23 mouse cellular contexts compared by ENCODE assay signal in the genomic region with DNA sequence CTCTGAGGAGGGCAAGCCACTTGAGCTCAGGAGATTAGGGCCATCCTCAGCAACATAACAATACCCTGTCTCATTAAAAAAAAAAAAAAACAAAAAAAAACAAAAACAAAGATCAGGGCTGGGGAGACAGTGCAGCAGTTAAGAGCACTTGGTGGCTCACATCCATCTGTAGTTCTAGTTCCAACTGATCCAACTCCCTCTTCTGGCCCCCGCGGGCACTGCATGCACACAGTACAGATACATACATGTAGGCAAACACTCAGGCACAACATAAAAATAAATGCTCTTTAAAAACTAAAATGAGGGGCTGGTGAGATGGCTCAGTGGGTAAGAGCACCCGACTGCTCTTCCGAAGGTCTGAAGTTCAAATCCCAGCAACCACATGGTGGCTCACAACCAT. TPM values are rescaled to one million over a fixed set of nuclear protein-coding genes. Genes with fewer than 3 reads are reported as not detected.
A peak's percentile ranks its signal among the peaks of the same experiment; 100 is the strongest.
DNase-seq lines count a peak whose midpoint lies in the region; ATAC-seq and TF ChIP-seq lines count a peak whose summit lies in the region.
"Had no signal": no experiment of that assay in that cellular context is flagged by ENCODE, and none has a peak within 500 bp of the region (broad histone marks: within the 10 kb centered on the region; RNA-seq: fewer than 3 reads in every experiment).

No protein-coding gene starts in this region.

- H3K4me1 ChIP-seq in heart, adult 2 months (ENCODE audit: control insufficient read depth, insufficient read depth, low read length) = no peaks in the 10 kb centered on the region
- no peaks in the 10 kb centered on the region for H3K4me1 ChIP-seq in heart, embryonic 12.5 days (replicated peaks)
- H3K4me1 ChIP-seq in lung, postnatal 0 days (ENCODE audit: insufficient read depth, low read depth, low read length) = no peaks in the 10 kb centered on the region
- H3K4me1 ChIP-seq in hindbrain, embryonic 14.5 days (replicated peaks; ENCODE audit: control insufficient read depth, insufficient read depth, low read length) = no peaks in the 10 kb centered on the region
- H3K4me1 ChIP-seq: embryonic facial prominence, embryonic 10.5 days; forebrain, embryonic 13.5 days; heart, embryonic 13.5 days; limb, embryonic 12.5 days; midbrain, embryonic 13.5 days; stomach, embryonic 15.5 days had no signal

- TF ChIP-seq CTCF in heart, adult 2 months (IDR thresholded peaks at IDR 0.05) = 0 out of 2 replicates have a peak, but pooled peaks have one; percentile 6
- no peak for TF ChIP-seq CTCF in lung, postnatal 0 days (IDR thresholded peaks at IDR 0.05)

- no peak overlapping the region for H3K4me2 ChIP-seq in heart, embryonic 12.5 days
- H3K4me2 ChIP-seq in lung, postnatal 0 days (replicated peaks; ENCODE audit: low read depth, low read length) = no peak overlapping the region
- H3K4me2 ChIP-seq in hindbrain, embryonic 14.5 days (replicated peaks) = no peak overlapping the region
- H3K4me2 ChIP-seq: forebrain, embryonic 13.5 days; heart, embryonic 13.5 days; limb, embryonic 12.5 days; midbrain, embryonic 13.5 days; stomach, embryonic 15.5 days had no signal

- no peaks in the 10 kb centered on the region; the same call in 1 of the 2 replicates for H3K9me3 ChIP-seq in heart, embryonic 12.5 days (replicated peaks)
- no peaks in the 10 kb centered on the region for H3K9me3 ChIP-seq in lung, postnatal 0 days (ENCODE audit: low read length)
- no peaks in the 10 kb centered on the region for H3K9me3 ChIP-seq in hindbrain, embryonic 14.5 days (ENCODE audit: control insufficient read depth, low read length)
- H3K9me3 ChIP-seq: embryonic facial prominence, embryonic 10.5 days; forebrain, embryonic 13.5 days; limb, embryonic 12.5 days; midbrain, embryonic 13.5 days; stomach, embryonic 15.5 days had no signal

- no peak overlapping the region for H3K4me3 ChIP-seq in heart, adult 2 months
- H3K4me3 ChIP-seq in heart, embryonic 12.5 days = no peak overlapping the region
- no peak overlapping the region for H3K4me3 ChIP-seq in lung, postnatal 0 days (ENCODE audit: low read depth, low read length)
- no peak overlapping the region for H3K4me3 ChIP-seq in hindbrain, embryonic 14.5 days (replicated peaks; ENCODE audit: low read length)
- H3K4me3 ChIP-seq: embryonic facial prominence, embryonic 10.5 days; forebrain, embryonic 13.5 days; heart, embryonic 13.5 days; limb, embryonic 12.5 days; midbrain, embryonic 13.5 days; stomach, embryonic 15.5 days had no signal

- no peak for DNase-seq in heart, adult 2 months
- peak; percentile 10 for DNase-seq in lung, postnatal 10 days
- DNase-seq in lung, postnatal 0 days (ENCODE audit: low spot score) = no peak
- peak; percentile 52 to 60 for DNase-seq in B cell, adult 2 months
- DNase-seq in T-cell, adult 2 months (ENCODE audit: low spot score) = peak; percentile 30
- no peak for DNase-seq in urinary bladder, postnatal 25 days (ENCODE audit: low spot score)
- no peak for DNase-seq in hindbrain, embryonic 14.5 days (ENCODE audit: low spot score)
- DNase-seq: adrenal gland, postnatal 10 days; cerebellum, adult 11-12 months; cerebellum, postnatal 36 days; heart, postnatal 36 days; kidney, adult 2 months; lung, adult 18-20 months; lung, postnatal 4 days; spleen, adult 18-20 months; thymus, postnatal 36 days had no signal

- no peak overlapping the region for H3K9ac ChIP-seq in heart, adult 2 months (ENCODE audit: low read depth, low read length)
- no peak overlapping the region for H3K9ac ChIP-seq in heart, embryonic 12.5 days
- H3K9ac ChIP-seq in lung, postnatal 0 days (replicated peaks; ENCODE audit: low read depth) = no peak overlapping the region
- H3K9ac ChIP-seq in hindbrain, embryonic 14.5 days = no peak overlapping the region
- H3K9ac ChIP-seq: forebrain, embryonic 13.5 days; heart, embryonic 13.5 days; limb, embryonic 12.5 days; midbrain, embryonic 13.5 days; stomach, embryonic 15.5 days had no signal

- H3K79me2 ChIP-seq in heart, adult 2 months (replicated peaks; ENCODE audit: control insufficient read depth, insufficient read depth, low read length) = no peaks in the 10 kb centered on the region

- no peaks in the 10 kb centered on the region for H3K36me3 ChIP-seq in heart, adult 2 months (ENCODE audit: control insufficient read depth, insufficient read depth, low read length)
- H3K36me3 ChIP-seq in heart, embryonic 12.5 days = no peaks in the 10 kb centered on the region
- H3K36me3 ChIP-seq in lung, postnatal 0 days (ENCODE audit: insufficient read depth, low read length) = no peaks in the 10 kb centered on the region
- H3K36me3 ChIP-seq in hindbrain, embryonic 14.5 days (replicated peaks; ENCODE audit: control insufficient read depth, insufficient read depth) = no peaks in the 10 kb centered on the region
- H3K36me3 ChIP-seq: embryonic facial prominence, embryonic 10.5 days; heart, embryonic 13.5 days; limb, embryonic 12.5 days; midbrain, embryonic 13.5 days; stomach, embryonic 15.5 days had no signal

- ATAC-seq in heart, embryonic 12.5 days (ENCODE audit: insufficient number of reproducible peaks, low FRiP score) = no peak
- no peak for ATAC-seq in lung, postnatal 0 days
- no peak for ATAC-seq in hindbrain, embryonic 14.5 days (ENCODE audit: low FRiP score)
- ATAC-seq: forebrain, embryonic 13.5 days; midbrain, embryonic 13.5 days had no signal

- no peak for TF ChIP-seq EP300 in heart, adult 2 months (IDR thresholded peaks at IDR 0.05; ENCODE audit: insufficient read depth, low read depth, low read length)
- TF ChIP-seq EP300 in lung, postnatal 0 days (IDR thresholded peaks at IDR 0.05) = no peak

- intact Hi-C loops in heart, adult 2 months (cut with DNase I) = no loop called here

- no peak overlapping the region for H3K27ac ChIP-seq in heart, adult 2 months
- H3K27ac ChIP-seq in heart, embryonic 12.5 days (ENCODE audit: poor library complexity, severe bottlenecking) = no peak overlapping the region
- H3K27ac ChIP-seq in lung, postnatal 0 days (ENCODE audit: low read length) = no peak overlapping the region
- no peak overlapping the region for H3K27ac ChIP-seq in hindbrain, embryonic 14.5 days
- H3K27ac ChIP-seq: embryonic facial prominence, embryonic 10.5 days; forebrain, embryonic 13.5 days; heart, embryonic 13.5 days; limb, embryonic 12.5 days; midbrain, embryonic 13.5 days; stomach, embryonic 15.5 days had no signal

- H3K27me3 ChIP-seq in heart, adult 2 months (ENCODE audit: control insufficient read depth, insufficient read depth, low read length) = no peaks in the 10 kb centered on the region
- no peaks in the 10 kb centered on the region for H3K27me3 ChIP-seq in heart, embryonic 12.5 days (replicated peaks)
- no peaks in the 10 kb centered on the region for H3K27me3 ChIP-seq in lung, postnatal 0 days (replicated peaks; ENCODE audit: insufficient read depth, low read length)
- no peaks in the 10 kb centered on the region for H3K27me3 ChIP-seq in hindbrain, embryonic 14.5 days (ENCODE audit: control insufficient read depth, insufficient read depth, low read length)
- H3K27me3 ChIP-seq: forebrain, embryonic 13.5 days; heart, embryonic 13.5 days; limb, embryonic 12.5 days; midbrain, embryonic 13.5 days; stomach, embryonic 15.5 days had no signal

- 97% methylated on average over 4 of the region's 4 CpGs for WGBS in heart, adult 2 months
- WGBS in heart, embryonic 12.5 days = 90% methylated on average over 4 of the region's 4 CpGs
- 96% methylated on average over 4 of the region's 4 CpGs for WGBS in lung, postnatal 0 days
- WGBS in hindbrain, embryonic 14.5 days = 99% methylated on average over 4 of the region's 4 CpGs

- no peak for TF ChIP-seq POLR2A in heart, adult 2 months (IDR thresholded peaks at IDR 0.05; ENCODE audit: insufficient read depth, low read depth, low read length)

RNA-seq across cellular contexts. Expression of gene Tlk1, which starts 34.2 kb away (rescaled TPM):
- 10 to 100 TPM; 26.0 to 31.3 TPM for total RNA-seq in heart, adult 2 months (2021)
- polyA plus RNA-seq in heart, adult 2 months (2012; rRNA removed) = 6.9 and 15.4 TPM in 2 replicates
- polyA plus RNA-seq in heart, embryonic 12.5 days (2016; fragmentation: Nextera tagmentation; extraction: Ambion mirVana) = 38.5 and 43.6 TPM in 2 replicates
- 23.7 and 27.8 TPM in 2 replicates for polyA plus RNA-seq in lung, postnatal 0 days (2015; fragmentation: Nextera tagmentation; extraction: Ambion mirVana)
- polyA plus RNA-seq in hindbrain, embryonic 14.5 days (2014; fragmentation: Nextera tagmentation; extraction: Ambion mirVana) = 28.1 and 29.9 TPM in 2 replicates

Comparison
In these comparisons a context has a peak if more than half of its experiments do, and no peak if none do; other contexts are left out.
1. DNase-seq: peak in lung, postnatal 10 days (single experiment), B cell, adult 2 months (2 of 2) and T-cell, adult 2 months (single experiment); none in heart, adult 2 months (0 of 2), lung, postnatal 0 days (single experiment), urinary bladder, postnatal 25 days (single experiment) and hindbrain, embryonic 14.5 days (single experiment).